Mouse (Mus musculus): ENCODE measurements at regions not wholly inside any gene's neighbourhood (a gene's known extent, or its start where the extent isn't known, plus 50 kb on each side); places are given as distances from the start of the nearest gene placed in this dataset.

- no peak for DNase-seq (ENCODE audit: extremely low spot score in 1 of 2, low spot score in 1 of 2)
These were observed 55.9 kb downstream of the Hdgfl1 start for GRCm38 (mm10) chr13:26714056-26714455.

GRCm38 (mm10) chr13:26699062-26699684 is 70.8 kb downstream of the Hdgfl1 start:
- DNase-seq (ENCODE audit: extremely low spot score in 1 of 2, low spot score in 1 of 2) = no peak

- no peak for DNase-seq (ENCODE audit: extremely low spot score in 1 of 2, low spot score in 1 of 2)
These were observed 110.5 kb downstream of the Hdgfl1 start for GRCm38 (mm10) chr13:26659471-26659870.

GRCm38 (mm10) chr13:26657010-26657611 is 112.9 kb downstream of the Hdgfl1 start:
- DNase-seq (ENCODE audit: extremely low spot score in 1 of 2, low spot score in 1 of 2) = peak in 1 of 2 experiments; percentile 6

Data from layer of hippocampus, postnatal 25 days (tissue).